Mouse (Mus musculus): ENCODE measurements at regions not wholly inside any gene's neighbourhood (a gene's known extent, or its start where the extent isn't known, plus 50 kb on each side); places are given as distances from the start of the nearest gene placed in this dataset.

DNA sequence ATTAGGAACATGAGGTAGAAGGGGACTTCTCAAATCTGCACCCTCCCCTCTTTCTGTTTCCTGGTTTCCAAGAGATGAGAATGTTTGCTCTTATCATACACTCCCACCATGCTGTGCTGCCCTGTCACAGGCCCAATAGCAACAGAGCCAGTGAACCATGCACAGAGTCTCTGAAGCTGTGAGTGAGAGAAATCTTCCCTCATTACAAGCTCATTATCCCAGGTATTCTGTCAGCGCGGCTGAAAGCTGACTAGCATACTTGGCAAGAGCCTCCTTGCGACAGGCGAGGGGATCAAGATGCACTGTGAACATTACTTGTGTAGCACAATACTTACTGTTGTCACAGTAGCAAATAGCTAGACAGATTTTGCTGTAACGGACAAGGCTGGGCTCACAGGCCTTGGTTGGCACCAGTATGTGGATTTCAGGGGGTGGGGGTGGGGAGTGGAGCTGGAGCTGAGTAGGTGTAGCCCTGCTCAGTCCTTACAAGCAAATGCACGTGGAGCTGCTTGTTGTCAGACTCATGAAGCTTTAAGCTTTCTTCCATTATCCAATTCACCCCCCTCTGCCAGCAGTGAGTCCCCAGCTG lies 84.2 kb upstream of the Zic3 start:
- no peaks in the 10 kb centered on the region for H3K27me3 ChIP-seq (ENCODE audit: control insufficient read depth, insufficient read depth, low read length)
- no peaks in the 10 kb centered on the region for H3K4me1 ChIP-seq (ENCODE audit: control insufficient read depth, insufficient read depth)
- no peak overlapping the region for H3K27ac ChIP-seq (ENCODE audit: low read depth)
- TF ChIP-seq CTCF (IDR thresholded peaks at IDR 0.05; ENCODE audit: low read depth) (no peak), EP300 (IDR thresholded peaks at IDR 0.05; ENCODE audit: low read depth) (no peak)
- DNase-seq (ENCODE audit: low spot score) (no peak), ATAC-seq (ENCODE audit: insufficient read depth, low read depth) (no peak)
- no peak overlapping the region for H3K4me3 ChIP-seq (ENCODE audit: low read depth, low read length)
- 49% methylated on average over 6 of the region's 6 CpGs for WGBS
- no peak overlapping the region for H3K9ac ChIP-seq (replicated peaks; ENCODE audit: low read depth, low read length)
- no peak overlapping the region for H3K4me2 ChIP-seq (ENCODE audit: low read depth, low read length)
- no peaks in the 10 kb centered on the region for H3K36me3 ChIP-seq (replicated peaks; ENCODE audit: control insufficient read depth, insufficient read depth, low read length)
- H3K9me3 ChIP-seq (replicated peaks; ENCODE audit: control insufficient read depth, low read length) = no peaks in the 10 kb centered on the region

DNA sequence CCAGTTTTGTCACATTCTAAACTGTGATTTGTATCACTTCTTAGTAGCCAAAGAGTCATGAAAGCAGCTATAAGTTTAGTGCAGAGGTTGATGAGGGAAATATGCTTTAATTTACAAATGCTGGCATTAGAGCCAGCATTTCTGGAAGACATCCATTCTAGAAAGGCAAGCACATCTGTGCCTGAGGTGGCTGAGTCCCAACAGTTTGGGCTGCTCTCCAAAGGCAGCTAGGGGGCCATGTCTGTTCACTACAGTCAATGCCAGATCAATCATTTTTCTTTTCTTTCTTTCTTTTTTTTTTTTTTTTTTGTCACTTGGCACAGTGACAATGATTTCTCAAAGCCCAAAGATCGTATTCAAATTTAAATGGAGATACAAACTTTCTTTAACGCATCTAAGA lies 71.6 kb upstream of the Zic3 start:
- H3K9me3 ChIP-seq (replicated peaks; ENCODE audit: control insufficient read depth, low read length) = no peaks in the 10 kb centered on the region
- ATAC-seq (ENCODE audit: insufficient read depth, low read depth) (no peak), DNase-seq (ENCODE audit: low spot score) (no peak)
- no peak overlapping the region for H3K27ac ChIP-seq (ENCODE audit: low read depth)
- TF ChIP-seq EP300 (IDR thresholded peaks at IDR 0.05; ENCODE audit: low read depth) (no peak), CTCF (IDR thresholded peaks at IDR 0.05; ENCODE audit: low read depth) (no peak)
- H3K4me3 ChIP-seq (ENCODE audit: low read depth, low read length) = no peak overlapping the region
- H3K4me2 ChIP-seq (ENCODE audit: low read depth, low read length) = no peak overlapping the region
- 51% methylated on average over 2 of the region's 2 CpGs for WGBS
- no peak overlapping the region for H3K9ac ChIP-seq (replicated peaks; ENCODE audit: low read depth, low read length)
- no peaks in the 10 kb centered on the region for H3K4me1 ChIP-seq (ENCODE audit: control insufficient read depth, insufficient read depth)
- no peaks in the 10 kb centered on the region for H3K27me3 ChIP-seq (ENCODE audit: control insufficient read depth, insufficient read depth, low read length)
- no peaks in the 10 kb centered on the region for H3K36me3 ChIP-seq (replicated peaks; ENCODE audit: control insufficient read depth, insufficient read depth, low read length)

DNA sequence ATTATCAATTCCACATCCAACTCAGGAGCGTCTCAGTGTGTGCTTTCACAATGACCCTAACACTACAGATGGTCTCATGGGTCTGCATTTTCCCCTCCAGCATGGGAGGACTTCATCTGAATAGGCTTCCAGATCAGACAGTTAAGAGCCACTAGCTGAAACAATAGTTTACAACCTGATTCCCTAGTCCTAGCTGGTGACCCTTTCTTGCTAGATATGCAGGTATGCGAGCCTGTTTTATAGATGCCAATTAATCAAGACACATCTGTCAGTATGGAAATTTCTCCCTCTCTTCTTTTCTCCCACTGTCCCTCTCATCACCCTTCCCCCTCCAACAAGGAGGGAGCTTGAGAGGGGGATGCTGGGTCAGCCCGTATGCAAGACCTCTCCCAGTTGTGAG lies 71.2 kb upstream of the Zic3 start:
- no peaks in the 10 kb centered on the region for H3K4me1 ChIP-seq (ENCODE audit: control insufficient read depth, insufficient read depth)
- TF ChIP-seq CTCF (IDR thresholded peaks at IDR 0.05; ENCODE audit: low read depth) (no peak), EP300 (IDR thresholded peaks at IDR 0.05; ENCODE audit: low read depth) (no peak)
- no peaks in the 10 kb centered on the region for H3K9me3 ChIP-seq (replicated peaks; ENCODE audit: control insufficient read depth, low read length)
- H3K27me3 ChIP-seq (ENCODE audit: control insufficient read depth, insufficient read depth, low read length) = no peaks in the 10 kb centered on the region
- H3K4me3 ChIP-seq (ENCODE audit: low read depth, low read length) = no peak overlapping the region
- DNase-seq (ENCODE audit: low spot score) = no peak
- no peak overlapping the region for H3K27ac ChIP-seq (ENCODE audit: low read depth)
- 52% methylated on average over 3 of the region's 3 CpGs for WGBS
- H3K9ac ChIP-seq (replicated peaks; ENCODE audit: low read depth, low read length) = no peak overlapping the region
- no peaks in the 10 kb centered on the region for H3K36me3 ChIP-seq (replicated peaks; ENCODE audit: control insufficient read depth, insufficient read depth, low read length)
- no peak for ATAC-seq (ENCODE audit: insufficient read depth, low read depth)
- no peak overlapping the region for H3K4me2 ChIP-seq (ENCODE audit: low read depth, low read length)

DNA sequence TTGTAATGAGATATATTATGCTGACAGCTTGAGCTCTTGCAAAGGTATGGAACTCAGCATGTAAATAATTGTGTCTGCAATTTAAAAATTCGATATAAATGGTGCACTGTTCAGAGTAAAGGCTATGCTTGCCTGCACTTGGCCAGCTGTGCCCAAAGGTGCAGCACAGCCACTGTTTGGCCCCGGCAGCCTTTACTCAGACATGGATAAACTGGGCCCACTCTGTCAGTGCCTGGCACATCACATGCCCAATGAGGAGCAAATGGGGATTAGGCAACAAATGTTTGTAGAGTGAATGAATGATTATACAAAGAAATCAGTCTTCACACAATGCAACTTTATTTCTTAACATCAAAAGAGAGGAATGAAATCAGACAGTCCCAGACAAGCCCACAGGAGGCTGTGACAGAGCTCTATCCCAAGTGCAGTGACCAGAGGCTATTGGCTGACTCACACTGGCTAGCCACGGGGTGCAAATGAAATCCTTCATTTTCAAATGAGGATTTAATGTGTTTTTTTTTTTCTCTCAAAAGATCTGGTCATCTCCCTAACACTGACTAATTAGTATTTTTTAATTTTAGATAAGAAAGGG lies 67.8 kb upstream of the Zic3 start:
- H3K4me3 ChIP-seq (ENCODE audit: low read depth, low read length) = no peak overlapping the region
- no peak overlapping the region for H3K9ac ChIP-seq (replicated peaks; ENCODE audit: low read depth, low read length)
- H3K36me3 ChIP-seq (replicated peaks; ENCODE audit: control insufficient read depth, insufficient read depth, low read length) = no peaks in the 10 kb centered on the region
- no peak for DNase-seq (ENCODE audit: low spot score)
- no peak for ATAC-seq (ENCODE audit: insufficient read depth, low read depth)
- H3K4me1 ChIP-seq (ENCODE audit: control insufficient read depth, insufficient read depth) = no peaks in the 10 kb centered on the region
- no peak for TF ChIP-seq EP300 (IDR thresholded peaks at IDR 0.05; ENCODE audit: low read depth)
- no peak for TF ChIP-seq CTCF (IDR thresholded peaks at IDR 0.05; ENCODE audit: low read depth)
- H3K4me2 ChIP-seq (ENCODE audit: low read depth, low read length) = no peak overlapping the region
- H3K27ac ChIP-seq (ENCODE audit: low read depth) = no peak overlapping the region
- H3K9me3 ChIP-seq (replicated peaks; ENCODE audit: control insufficient read depth, low read length) = no peaks in the 10 kb centered on the region
- no peaks in the 10 kb centered on the region for H3K27me3 ChIP-seq (ENCODE audit: control insufficient read depth, insufficient read depth, low read length)
- 26% methylated on average over 3 of the region's 3 CpGs for WGBS

Measured in heart, postnatal 0 days (tissue).